Mouse (Mus musculus) effector memory CD4-positive, alpha-beta T cell, adult 5 months (primary cell): ENCODE measurements around the gene Gm8127. TPM values are rescaled to one million over a fixed set of nuclear protein-coding genes. Genes with fewer than 3 reads are reported as not detected.

Source experiments
- polyA plus RNA-seq: library from polyadenylated mRNA; unstranded; fragments of 100-300 nt; shearing (Covaris generic); gene quantifications from one replicate; pipeline ENCODE4 v1.2.1, GENCODE M21; 2017

The Gm8127 gene
- polyA plus RNA-seq, result not detected

GRCm38 (mm10) chr14:43293503-43293902 lies at the start of gene Gm8127:
Gm8127 (minus strand) TSS chr14:43293832.

GRCm38 (mm10) chr14:43274986-43275511 lies 18.6 kb downstream of the Gm8127 start, which contains the start of gene Gm9732:
Gm9732 (plus strand) TSS chr14:43275036.

GRCm38 (mm10) chr14:43258349-43258748 lies 35.3 kb downstream of the Gm8127 start, which contains the start of gene Gm8126:
Gm8126 (plus strand) TSS chr14:43258649.

Other genes with a start within 250 kb of the Gm8127 start
- gene Gm8094, start 217.2 kb downstream of the Gm8127 start, polyA plus RNA-seq, result 0.55 TPM
- not detected for gene Gm8104, start 193.2 kb downstream of the Gm8127 start, polyA plus RNA-seq
- gene Gm7233, start 114.0 kb downstream of the Gm8127 start, polyA plus RNA-seq, result not detected
- gene Gm8122, start 58.5 kb downstream of the Gm8127 start, polyA plus RNA-seq, result not detected
- 0.29 TPM for gene Gm8126, start 35.2 kb downstream of the Gm8127 start, polyA plus RNA-seq
- 0.31 TPM for gene Gm9732, start 18.8 kb downstream of the Gm8127 start, polyA plus RNA-seq
- gene 1700001F09Rik, start 54.0 kb upstream of the Gm8127 start, polyA plus RNA-seq, result not detected
- gene Gm8138, start 122.5 kb upstream of the Gm8127 start, polyA plus RNA-seq, result not detected
- gene Gm5799, start 249.7 kb upstream of the Gm8127 start, polyA plus RNA-seq, result not detected